Mouse (Mus musculus): Measurements from ENCODE around the gene Smad1. TPM values are rescaled to one million over a fixed set of nuclear protein-coding genes. Genes with fewer than 3 reads are reported as not detected.
A peak's percentile ranks its signal among the peaks of the same experiment; 100 is the strongest.

The Smad1 gene
- total RNA-seq, 2 experiments from 2014 or later = 34.6 to 36.7 TPM

- peak; percentile 98 for DNase-seq
Measured at GRCm38 (mm10) chr8:79294610-79295275, 104.6 kb downstream of the Smad1 start, which contains the start of gene Mmaa. Mmaa (minus strand) TSS chr8:79294937.

- no peak for DNase-seq
Measured at GRCm38 (mm10) chr8:79293841-79294240, 105.5 kb downstream of the Smad1 start.

DNA sequence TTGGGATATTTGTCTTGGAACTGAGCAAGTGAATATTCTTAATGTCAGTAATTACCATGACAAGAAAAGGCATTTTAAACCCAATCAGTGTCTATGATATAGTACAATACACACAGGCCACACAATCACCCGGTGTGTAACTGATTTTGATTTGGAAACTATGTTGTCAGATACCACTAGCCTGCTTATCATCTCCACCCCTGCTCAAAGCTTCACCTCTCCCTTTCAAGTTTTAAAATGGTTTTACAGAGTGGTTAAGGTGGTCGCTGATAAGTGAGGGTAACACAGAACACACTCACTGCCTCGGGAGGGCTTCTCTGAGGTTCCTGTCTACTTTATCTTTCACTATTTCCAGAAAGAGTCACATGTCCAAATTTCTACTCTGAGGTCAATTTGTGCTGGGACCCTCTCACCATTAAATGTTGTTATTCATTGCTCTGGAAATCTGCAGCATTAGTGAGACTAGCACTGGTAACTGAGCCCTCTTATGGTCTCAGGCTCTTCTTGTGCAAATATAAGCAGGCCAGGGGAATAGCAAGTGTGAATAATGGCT is 106.5 kb downstream of the Smad1 start:
- DNase-seq = no peak

DNA sequence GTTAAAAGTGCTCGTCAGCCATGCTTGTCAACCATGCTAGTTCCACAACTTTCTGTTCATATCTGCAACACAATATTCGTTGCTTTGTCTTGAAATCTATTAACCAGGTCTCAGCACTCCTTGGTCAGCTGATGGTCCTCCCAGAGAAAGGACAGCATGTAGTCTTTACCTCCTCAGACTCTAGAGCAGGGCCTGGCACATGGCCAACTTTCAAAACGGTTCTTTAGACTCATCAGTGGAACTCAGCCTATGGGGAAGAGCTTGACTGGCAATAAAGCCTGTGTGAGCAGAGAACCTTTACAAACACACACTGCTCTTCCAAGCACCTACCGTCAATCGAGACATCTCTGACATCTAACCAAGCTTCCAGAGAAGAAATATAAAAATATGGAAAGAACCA is 109.7 kb downstream of the Smad1 start:
- peak; percentile 33 for DNase-seq

- no peak for DNase-seq
Measured at GRCm38 (mm10) chr8:79288681-79289080, 110.6 kb downstream of the Smad1 start.

Other genes with a start within 250 kb of the Smad1 start
- not detected for gene 1700011L22Rik, start 150.9 kb downstream of the Smad1 start, total RNA-seq (2021)
- 10 to 100 TPM; 19.0 to 20.1 TPM for gene Mmaa, start 104.6 kb downstream of the Smad1 start, total RNA-seq (2021)
- 10 to 100 TPM; 44.6 to 50.3 TPM for gene Otud4, start 240.1 kb upstream of the Smad1 start, total RNA-seq (2021)